Mouse (Mus musculus): ENCODE data around the gene Lrrtm4. TPM values are rescaled to one million over a fixed set of nuclear protein-coding genes. Genes with fewer than 3 reads are reported as not detected.

Gene Lrrtm4
- total RNA-seq (2023): not detected

DNA sequence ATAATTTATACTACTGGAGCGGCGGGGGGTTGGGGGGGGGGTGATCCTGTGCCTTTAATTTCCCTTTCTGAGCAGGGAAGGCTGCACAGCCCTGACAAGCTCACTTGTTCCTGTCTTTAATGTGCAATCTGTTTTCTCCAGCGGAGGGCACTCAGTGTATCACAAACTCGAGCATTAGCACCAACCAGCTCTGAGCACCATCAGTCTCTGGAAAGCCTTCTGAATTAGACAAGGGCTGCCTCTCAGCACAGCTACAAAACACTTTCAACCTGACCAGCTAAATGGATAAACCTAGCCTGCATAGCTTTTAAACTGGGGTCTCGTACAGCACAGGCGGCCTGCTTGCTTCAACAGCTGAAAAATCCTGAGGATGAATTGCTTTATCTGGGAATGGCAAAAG is at the start of gene Lrrtm4:
Lrrtm4 (plus strand) TSS at position 113 of the 400 bp plus-strand sequence.

Other genes with a start within 250 kb of the Lrrtm4 start
- gene Gm20594, start 201.0 kb upstream of the Lrrtm4 start, total RNA-seq (2023): not detected

All from CD8-positive naive resting alpha-beta T cell, adult 57 days (primary cell).